ENCODE assay signal across 3 mouse cellular contexts in genomic region chr15:31581086-31581485, GRCm38 (mm10). TPM values are rescaled to one million over a fixed set of nuclear protein-coding genes. Genes with fewer than 3 reads are reported as not detected.
"Had no signal": no experiment of that assay in that cellular context is flagged by ENCODE, and none has a peak within 500 bp of the region (broad histone marks: within the 10 kb centered on the region; RNA-seq: fewer than 3 reads in every experiment).

No protein-coding gene starts in this region.

RNA-seq across cellular contexts. Expression of gene Cmbl, which starts 15.9 kb away (rescaled TPM):
- total RNA-seq: common myeloid progenitor, adult 5-6 weeks; granulocyte monocyte progenitor cell, adult 5-6 weeks had no signal
- polyA plus RNA-seq: erythroblast, embryonic 14.5 days had no signal
